Mouse (Mus musculus) T-cell, adult 2 months (primary cell): Measurements from ENCODE around the gene Gnat1.

Source experiments
- DNase-seq: peaks from one replicate; pipeline ENCODE4 v3.0.0; 2022; ENCODE audit warnings: low spot score

The Gnat1 gene

DNA sequence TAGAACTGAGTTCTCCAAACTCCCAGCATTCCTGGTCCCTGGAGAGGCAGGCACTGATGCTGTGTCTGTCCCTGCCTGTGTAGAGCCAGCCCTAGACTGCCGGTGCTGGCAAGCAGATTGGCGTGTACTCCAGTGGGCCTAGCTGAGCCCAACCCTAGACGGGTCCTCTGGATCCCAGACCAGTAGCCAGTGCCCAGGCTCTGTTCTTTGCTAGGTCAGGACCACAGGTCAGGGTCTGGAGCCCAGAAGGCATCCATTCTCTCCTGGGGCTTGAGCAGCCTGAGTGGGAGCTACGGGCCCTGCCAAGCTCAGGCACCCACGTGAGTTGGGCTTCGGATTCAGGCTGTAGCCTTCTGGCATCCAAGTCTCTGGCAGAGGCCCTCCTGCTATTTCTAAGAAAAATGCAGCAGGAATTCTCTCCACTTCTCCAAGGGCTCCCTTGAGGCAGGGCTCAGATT is 20.6 kb upstream of the Gnat1 start:
- DNase-seq, result no peak

DNA sequence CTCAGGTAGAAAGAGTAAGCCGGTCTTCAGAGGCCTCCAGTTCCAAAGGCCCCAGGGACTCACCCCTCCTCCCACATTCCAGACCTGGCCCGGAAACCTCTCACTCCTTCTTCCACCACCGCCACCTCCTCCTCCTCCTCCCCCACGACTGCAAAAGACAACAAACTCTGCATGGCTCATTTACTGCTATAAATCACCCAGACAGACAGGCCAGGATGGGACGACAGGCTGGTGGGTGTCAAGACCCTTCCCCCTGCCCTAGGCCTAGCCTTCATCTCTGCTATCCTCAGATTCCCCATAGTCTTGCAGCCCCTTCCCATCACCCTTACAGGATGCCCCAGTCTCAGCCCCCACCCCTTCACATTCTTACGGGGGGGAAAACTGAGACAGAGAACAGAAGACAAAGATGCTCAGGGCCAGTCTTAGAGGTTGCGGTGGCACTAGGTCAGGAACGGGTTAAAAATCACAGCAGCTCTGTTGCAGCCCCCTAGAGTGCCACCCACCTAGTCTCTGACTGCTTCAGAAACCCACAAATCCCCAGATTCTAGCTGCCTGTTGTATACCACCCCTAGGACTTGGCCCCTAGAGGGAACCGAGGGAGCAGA is 20.0 kb upstream of the Gnat1 start:
- no peak for DNase-seq

DNA sequence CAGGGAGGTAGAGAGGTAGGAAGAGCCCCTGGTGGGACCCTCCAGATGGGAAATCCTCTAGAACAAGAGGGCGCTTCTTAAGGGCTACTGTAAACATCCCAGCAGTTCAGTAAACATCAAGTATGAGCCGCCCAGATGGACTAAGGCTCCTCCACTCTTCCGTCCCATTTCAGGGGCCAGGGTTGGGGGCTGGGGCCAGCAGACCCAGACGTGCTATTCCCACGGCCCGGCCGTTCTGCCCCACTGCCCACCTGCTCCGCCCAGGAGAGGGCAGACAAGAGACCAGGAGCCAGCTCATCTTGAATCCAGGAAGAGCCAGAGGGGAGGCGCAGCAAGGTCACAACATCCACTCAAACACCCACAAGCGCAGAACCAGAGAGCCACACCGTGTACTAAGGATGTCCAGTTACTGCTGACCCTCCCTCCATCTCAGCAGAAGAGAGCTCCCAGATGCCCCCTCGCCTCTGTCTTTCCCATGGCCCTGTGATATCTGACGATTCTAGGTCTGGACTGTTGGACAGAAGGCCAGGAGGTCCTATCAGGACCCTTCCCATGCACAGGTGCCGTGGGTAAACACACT is 19.2 kb upstream of the Gnat1 start:
- no peak for DNase-seq

GRCm38 (mm10) chr9:107697811-107698521 is 18.5 kb upstream of the Gnat1 start:
- DNase-seq, result no peak

DNA sequence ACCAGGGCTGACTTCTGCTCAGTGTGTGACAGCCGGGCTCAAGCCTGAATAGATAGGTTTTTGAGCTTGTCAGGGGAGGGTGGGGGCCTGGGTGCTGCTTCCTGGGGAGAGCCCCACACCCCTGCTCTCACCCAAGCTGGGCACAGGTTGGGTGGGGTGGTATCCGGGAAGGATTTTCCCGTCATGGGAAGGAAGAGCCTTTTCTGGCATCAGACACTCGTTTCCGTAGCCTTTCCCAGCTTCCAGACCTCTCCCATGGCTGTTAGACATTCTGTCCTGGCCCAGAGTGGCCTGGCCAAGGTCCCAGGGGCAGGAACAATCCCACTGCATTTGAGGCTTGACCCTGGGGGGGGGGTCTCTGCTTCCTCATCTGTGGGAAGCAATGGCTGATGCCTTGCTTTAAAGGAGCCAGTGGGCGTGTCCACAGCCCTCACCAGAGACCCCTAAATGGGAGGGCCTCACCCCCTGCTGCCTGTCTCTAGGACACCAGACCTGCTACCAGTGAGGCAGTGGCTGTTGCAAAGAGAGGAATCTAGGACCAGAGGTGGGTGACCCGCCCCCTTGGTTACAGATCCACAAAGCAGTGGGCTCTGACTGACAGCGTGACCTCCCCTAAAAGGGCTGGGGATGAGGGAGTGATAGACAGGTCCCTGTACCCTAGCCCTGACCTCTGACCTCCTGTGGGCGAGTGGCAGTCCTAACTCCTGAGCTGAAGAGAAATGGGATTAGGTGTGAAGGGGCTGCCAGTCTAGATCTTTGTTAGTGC is 17.5 kb upstream of the Gnat1 start:
- no peak for DNase-seq

DNA sequence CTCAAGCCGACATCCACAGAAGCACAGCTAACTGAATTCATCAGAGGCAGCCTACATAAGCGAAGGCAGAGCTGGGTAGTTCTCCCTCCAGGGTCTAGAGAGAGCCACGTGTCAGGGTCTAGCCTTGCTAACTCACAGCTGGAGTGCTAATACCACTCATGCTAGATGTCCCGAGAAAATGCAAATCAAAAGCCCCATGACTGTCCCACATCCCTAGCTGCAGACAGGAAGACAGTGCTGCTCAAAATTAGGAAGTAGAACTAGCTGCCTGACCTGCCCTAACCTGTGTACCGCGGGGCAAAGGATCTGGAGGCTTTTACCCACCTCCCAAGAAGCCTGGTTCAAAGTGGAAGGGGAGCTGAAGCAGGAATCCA is 16.6 kb upstream of the Gnat1 start:
- DNase-seq, result no peak

GRCm38 (mm10) chr9:107695441-107696105 is 16.1 kb upstream of the Gnat1 start:
- no peak for DNase-seq

DNA sequence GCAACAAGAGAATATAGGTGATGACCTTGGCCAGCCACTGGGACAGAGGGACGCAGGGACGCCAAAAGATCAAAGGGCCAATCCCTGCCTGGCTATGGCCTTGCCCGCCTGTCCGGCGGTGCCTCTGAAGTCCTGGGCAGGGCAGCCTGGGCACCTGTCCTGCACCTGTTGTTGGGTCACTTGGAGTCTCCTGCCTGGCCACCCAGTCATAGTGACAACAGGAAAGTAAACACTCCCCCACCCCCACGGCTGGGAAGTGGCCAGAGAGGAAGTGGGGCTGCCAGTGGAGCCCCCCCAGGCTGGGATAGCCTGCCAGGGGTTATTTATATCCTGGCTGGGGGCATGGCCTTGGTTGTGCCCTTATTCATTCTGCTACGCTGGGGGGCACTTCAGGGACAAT is 15.1 kb upstream of the Gnat1 start:
- no peak for DNase-seq

GRCm38 (mm10) chr9:107693433-107693987 is 14.0 kb upstream of the Gnat1 start:
- DNase-seq, result no peak

DNA sequence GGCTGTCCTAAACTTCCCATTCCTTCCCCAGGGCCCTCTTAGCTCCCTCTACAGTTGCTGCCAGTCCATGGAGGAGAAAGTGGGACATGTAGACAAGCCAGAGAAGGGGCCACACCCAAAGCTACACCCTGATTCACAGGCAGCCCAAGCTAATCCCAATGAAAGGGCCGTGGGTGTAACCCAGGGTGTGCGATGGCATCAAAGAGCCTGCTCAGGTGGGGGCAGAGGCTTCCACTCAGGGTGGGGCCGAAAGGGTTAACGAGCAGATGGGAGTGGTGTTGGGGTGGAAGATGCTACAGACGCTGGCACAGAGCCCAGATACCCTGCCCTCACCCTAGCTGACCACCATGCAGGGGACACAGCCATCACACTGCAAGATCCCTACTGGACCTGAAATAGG is 13.3 kb upstream of the Gnat1 start:
- DNase-seq, result no peak

- DNase-seq, result peak; percentile 22
These were observed 10.9 kb upstream of the Gnat1 start for GRCm38 (mm10) chr9:107690391-107690790.

- DNase-seq, result no peak
These were observed 9.4 kb upstream of the Gnat1 start for GRCm38 (mm10) chr9:107688939-107689338.

- DNase-seq, result no peak
These were observed 8.9 kb upstream of the Gnat1 start for GRCm38 (mm10) chr9:107688415-107688814.

DNA sequence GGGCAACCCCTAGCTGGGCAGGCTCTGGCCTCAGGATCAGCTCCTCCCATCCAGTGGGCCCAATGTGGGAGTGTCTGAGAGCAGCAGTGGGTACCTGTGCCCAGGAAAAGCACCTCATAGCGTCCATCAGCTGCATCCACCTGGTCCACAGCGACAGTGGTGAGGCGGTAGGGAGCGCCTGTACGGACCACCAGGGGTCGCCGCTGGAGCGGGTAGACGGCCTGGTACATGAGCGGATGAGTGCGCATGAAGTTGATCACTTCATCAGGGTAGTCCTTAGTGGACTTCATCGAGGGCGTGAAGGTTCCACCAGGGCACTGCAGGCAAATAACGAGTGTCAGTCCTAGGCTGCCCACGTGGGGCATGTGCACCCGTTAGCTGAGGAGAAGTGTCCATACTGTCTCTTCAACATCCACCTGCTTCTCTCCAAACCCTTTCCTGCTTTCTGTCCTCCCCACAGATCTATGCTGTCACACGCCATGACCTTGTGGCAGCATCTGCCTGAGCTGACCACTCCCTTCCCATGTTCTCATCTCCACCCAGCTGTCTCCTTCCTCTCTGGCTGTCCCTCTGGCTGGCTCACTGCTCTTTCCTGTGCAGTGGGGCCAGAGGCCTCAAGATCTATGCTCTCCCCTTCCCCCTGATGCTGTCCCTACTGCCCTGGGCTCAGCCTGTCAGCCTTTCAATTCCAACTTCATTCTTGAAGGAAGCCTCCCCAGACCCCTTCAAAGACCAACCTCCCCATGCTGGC is 5.9 kb upstream of the Gnat1 start:
- peak; percentile 56 for DNase-seq

GRCm38 (mm10) chr9:107682405-107682804 is 2.9 kb upstream of the Gnat1 start:
- no peak for DNase-seq

GRCm38 (mm10) chr9:107678861-107679260 is 651 bp downstream of the Gnat1 start:
- DNase-seq, result no peak

GRCm38 (mm10) chr9:107677819-107678526 is 1.5 kb downstream of the Gnat1 start:
- peak; percentile 75 for DNase-seq

- peak; percentile 60 for DNase-seq
These were observed 2.3 kb downstream of the Gnat1 start for GRCm38 (mm10) chr9:107677091-107677784.

GRCm38 (mm10) chr9:107676302-107676701 is 3.2 kb downstream of the Gnat1 start:
- peak; percentile 36 for DNase-seq
